Mouse (Mus musculus) cerebellum, adult 11 months (tissue): ENCODE measurements around the gene Rufy3.

ENCODE experiments used
- DNase-seq: peaks from one replicate; pipeline ENCODE4 v3.0.0; 2022

Gene Rufy3

DNA sequence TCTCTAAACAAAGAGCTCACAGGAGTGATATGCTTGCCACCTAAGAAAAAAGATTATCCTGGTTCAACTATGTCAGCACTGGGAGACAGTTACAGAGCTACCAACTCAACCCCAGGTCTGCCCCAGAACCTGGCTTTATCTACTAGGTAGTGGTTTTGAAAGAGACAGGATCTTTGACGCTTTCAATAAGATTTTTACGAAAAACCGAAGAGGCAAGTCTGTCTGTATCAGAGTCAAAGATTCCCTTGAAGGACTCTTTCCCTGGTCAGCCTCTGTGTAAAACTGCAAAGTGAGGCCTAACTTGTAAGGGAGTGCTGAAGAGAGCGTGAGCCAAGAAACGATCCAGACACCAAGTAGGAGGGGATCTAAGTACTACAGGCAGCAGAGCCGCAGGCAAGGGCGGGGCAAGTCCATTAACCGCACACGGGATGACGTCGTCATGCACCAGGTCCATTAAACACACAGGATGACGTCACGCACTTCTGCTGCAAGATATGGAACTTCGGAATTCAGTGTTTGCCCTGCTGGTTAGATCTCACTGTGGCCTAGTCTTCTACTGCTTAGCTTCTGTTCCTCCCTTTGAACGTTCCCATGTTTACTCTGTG lies 123.8 kb downstream of the Rufy3 start:
- DNase-seq, result no peak

DNA sequence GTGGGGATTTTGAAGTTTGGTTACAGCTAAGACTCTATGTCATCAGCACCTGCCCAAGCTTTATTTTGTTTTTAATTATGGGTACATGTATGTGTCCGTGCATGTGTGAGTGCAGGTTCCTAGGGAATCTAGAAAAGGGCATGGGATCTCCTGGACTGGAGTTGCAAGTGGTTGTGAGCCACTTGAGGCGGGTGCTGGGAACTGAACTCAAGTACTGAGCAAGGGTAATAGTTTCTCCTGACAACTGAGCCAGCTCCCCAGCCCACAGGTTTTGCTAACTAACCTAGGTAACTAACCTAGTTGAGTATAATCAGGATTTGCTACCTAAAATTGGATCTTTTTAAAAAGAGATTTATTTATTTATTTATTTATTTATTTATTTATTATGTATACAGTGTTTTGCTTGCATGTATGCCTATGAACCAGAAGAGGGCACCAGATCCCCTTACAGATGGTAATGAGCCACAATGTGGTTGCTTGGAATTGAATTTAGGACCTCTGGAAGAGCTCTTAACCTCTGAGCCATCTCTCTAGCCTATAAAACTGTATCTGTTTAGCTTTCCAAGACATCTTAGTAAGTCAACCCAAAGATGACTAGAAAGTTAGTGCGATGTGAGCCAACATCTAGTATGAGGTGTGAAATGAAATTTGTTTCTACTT lies 124.6 kb downstream of the Rufy3 start:
- DNase-seq, result no peak

DNA sequence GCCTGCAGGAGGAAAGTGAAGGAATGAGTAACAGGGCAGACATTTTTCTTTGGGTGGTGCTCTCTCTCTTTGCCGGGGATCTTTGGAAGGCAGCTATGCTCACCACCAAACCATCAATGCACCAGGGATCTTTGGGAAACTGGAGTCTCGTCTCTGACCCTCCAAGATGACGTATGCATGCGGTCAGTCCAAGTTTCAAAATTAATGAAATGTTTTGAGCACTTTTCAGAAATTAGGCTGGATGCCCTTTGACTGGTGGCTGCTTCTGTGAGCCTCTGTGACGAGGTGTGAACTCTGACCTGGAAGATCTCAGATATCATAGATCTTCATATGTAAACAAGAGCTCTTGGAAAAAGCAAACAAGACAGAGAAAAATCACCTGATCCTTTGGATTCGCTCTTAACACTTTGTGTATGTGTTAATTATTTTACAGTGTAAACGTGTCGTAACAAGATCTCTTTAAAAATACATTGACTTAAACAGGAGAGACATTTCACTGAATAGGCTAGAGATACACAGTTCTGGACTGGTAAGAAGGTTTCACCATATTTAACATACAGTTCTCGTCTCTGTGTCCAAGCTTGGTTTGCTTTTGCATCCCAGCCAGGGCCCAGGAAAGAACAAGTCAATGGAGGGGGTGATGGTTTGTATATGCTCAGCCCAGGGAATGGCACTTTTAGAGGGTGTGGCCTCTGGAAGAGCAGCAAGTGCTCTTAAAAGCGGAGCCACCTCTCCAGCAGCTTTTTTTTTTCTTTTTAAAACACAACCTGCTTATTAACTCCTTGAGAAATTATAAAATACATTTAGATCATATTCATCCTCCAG lies 126.1 kb downstream of the Rufy3 start:
- DNase-seq, result no peak

DNA sequence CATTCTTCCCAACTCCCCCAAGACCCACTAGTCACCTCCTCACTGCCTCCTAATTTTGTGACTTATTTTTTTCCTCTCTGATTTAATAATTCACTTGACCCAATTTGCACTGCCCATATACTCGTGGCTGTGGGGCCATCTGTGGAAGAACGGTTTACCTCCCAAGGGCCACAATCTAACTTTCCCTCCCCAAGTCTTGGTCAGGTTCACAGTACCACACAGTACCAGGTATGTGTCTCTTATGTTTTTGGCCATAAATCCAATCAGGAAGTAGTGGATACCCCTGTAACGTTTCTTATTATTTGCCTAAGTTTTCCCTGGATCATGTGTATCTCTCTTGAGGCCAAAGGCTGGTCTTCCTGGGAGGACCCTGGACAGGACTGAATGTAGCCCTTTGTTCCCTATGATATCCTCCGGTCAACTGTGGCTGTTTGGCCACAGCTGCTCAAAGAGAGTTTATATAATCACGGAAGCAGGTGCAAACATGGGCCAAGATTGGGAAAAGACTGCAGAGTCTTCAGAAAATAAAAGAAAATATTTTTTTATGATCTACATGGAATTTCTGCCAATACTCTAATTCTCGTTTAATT lies 126.8 kb downstream of the Rufy3 start:
- no peak for DNase-seq

DNA sequence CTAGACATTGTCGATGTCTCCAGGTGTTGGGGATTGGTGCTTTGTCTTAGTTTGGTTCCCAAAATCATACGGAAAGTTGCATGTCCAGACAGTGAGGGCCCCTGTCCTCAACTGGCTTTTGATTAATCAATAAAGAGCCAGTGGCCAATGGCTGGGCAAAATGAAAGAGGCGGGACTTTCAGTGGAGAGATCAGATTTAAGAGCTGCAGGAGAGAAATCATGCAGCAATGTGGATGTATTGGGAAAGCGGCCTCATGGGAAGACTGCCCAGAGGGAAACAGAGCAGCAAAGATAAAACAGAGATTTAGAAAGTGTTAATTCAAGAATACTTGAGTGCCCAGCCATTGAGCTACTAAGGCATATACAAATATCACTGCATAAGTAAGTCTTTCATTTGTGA lies 127.7 kb downstream of the Rufy3 start:
- no peak for DNase-seq

DNA sequence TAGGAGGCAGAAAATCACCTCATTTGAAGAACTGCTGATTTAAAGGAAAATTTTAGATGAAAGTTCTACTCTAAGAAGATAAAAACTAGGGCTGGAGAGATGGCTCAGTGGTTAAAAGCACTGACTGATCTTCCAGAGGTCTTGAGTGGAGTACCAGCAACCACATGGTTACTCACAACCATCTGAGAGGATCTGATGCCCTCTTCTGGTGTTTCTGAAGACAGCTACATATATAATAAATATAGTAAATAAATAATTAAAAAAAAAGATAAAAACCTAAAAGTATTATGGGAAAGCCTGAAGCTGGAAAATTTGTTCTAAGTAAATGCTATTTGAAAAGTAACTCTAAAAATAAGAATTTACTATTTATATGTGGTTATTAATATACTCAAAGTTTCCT lies 128.2 kb downstream of the Rufy3 start:
- no peak for DNase-seq

DNA sequence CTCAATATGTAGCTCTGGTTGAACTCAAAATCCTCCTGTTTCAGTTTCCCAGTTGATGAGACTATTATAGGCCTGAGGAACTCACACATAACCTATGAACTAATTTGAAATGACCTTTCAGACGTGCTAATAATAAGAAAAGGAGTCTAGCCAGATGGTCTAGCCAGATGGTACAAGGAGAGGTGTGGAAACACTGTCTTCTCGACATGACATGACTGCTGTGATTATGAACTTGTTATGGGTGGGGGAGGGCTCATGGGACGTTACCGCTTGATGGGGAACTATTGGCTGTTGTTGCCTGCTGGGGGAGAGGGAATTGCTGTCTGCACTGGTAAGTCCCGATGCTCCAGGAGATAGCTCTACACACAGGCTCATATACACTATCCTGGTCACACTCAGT lies 132.5 kb downstream of the Rufy3 start:
- DNase-seq, result no peak

DNA sequence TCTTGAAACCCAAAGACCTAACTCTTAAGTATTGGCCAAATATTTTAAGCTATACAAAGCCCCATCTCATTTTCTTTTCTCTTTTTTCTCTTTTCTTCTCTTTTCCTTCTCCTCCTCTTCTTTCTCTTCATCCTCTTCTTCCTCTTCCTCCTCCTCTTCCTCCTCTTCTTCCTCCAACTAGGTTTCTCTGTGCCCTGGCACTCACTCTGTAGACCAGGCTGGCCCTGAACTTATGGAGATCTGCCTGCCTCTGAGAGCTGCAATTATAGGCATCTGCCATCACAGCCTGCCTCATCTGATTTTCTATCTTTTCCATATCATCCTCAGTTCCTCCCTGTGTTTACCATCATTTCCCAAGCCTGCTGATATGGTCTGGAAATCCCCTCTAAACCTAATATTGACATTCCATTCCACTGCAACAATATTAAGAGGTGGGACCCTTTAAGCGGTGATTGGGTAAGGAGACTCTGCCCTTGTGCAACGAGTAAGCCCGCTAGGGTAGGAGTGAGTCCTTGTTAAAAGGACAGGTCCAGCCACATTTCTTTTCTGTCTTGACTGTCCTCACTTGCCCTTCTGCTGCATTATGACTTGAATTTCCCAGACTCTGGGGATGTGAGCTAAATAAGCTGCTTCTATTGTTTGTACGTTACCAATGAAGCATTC lies 134.5 kb downstream of the Rufy3 start:
- no peak for DNase-seq
